Mouse (Mus musculus) stomach, postnatal 0 days (tissue): Measurements from ENCODE around the gene Hbq1b. TPM values are rescaled to one million over a fixed set of nuclear protein-coding genes. Genes with fewer than 3 reads are reported as not detected.

Source experiments
- ATAC-seq: fragments of 200-750 bp; cut with Nextera tagmentation; 2 replicates; pipeline ENCODE4 v1.8.0; 2017; ENCODE audit not compliant: low FRiP score, low TSS enrichment
- DNase-seq: peaks from one replicate; pipeline ENCODE4 v3.0.0-alpha.2; 2016; ENCODE audit warnings: low spot score
- H3K27ac ChIP-seq: fragments of 300-500 bp; sonication (generic); replicated peaks from 2 replicates; pipeline ENCODE4 v1.5.1; 2014; ENCODE audit warnings: mild to moderate bottlenecking, control low read depth
- H3K27me3 ChIP-seq: fragments of 300-500 bp; sonication (generic); 2 replicates; pipeline ENCODE4 v1.6.1; 2014; ENCODE audit warnings: low read length; ENCODE audit not compliant: control insufficient read depth, insufficient read depth
- H3K36me3 ChIP-seq: fragments of 300-500 bp; sonication (generic); 2 replicates; pipeline ENCODE4 v1.6.1; 2014; ENCODE audit warnings: low read length, mixed read lengths; ENCODE audit not compliant: control insufficient read depth, insufficient read depth
- H3K4me1 ChIP-seq: fragments of 300-500 bp; sonication (generic); replicated peaks from 2 replicates; pipeline ENCODE4 v1.6.1; 2014; ENCODE audit warnings: antibody characterized with exemption; ENCODE audit not compliant: control insufficient read depth, insufficient read depth
- H3K4me2 ChIP-seq: fragments of 300-500 bp; sonication (generic); replicated peaks from 2 replicates; pipeline ENCODE4 v1.6.1; 2014; ENCODE audit warnings: low read depth, mild to moderate bottlenecking, control low read depth, moderate library complexity
- H3K4me3 ChIP-seq: fragments of 300-500 bp; sonication (generic); 2 replicates; pipeline ENCODE4 v1.5.1; 2014; ENCODE audit warnings: low read depth, low read length, control low read depth
- H3K9ac ChIP-seq: fragments of 300-500 bp; sonication (generic); 2 replicates; pipeline ENCODE4 v1.6.1; 2014; ENCODE audit warnings: mild to moderate bottlenecking, low read length, control low read depth, mixed read lengths
- H3K9me3 ChIP-seq: fragments of 300-500 bp; sonication (generic); 2 replicates; pipeline ENCODE4 v1.6.1; 2016; ENCODE audit warnings: low read length; ENCODE audit not compliant: control insufficient read depth
- CTCF ChIP-seq: IDR thresholded peaks from 2 replicates; pipeline ENCODE4 v1.5.1; 2016; ENCODE audit warnings: antibody characterized with exemption, low read depth, mild to moderate bottlenecking, moderate library complexity
- EP300 ChIP-seq: optimal IDR thresholded peaks from 2 replicates; pipeline ENCODE3; 2016; ENCODE audit warnings: antibody characterized with exemption
- WGBS: fragments of 180-500 bp; shearing (Covaris S2); extraction: QIAGEN DNeasy Blood & Tissue Kit; methylation state at CpG from one replicate; pipeline ENCODE4 v1.1.7; 2014; 5-methylcytosine and 5-hydroxymethylcytosine counted together
- polyA plus RNA-seq: library from polyadenylated mRNA; unstranded; fragments of >200 nt; fragmentation: Nextera tagmentation; extraction: Ambion mirVana; gene quantifications from 2 replicates; pipeline ENCODE4 v1.2.1, GENCODE M21; 2015

Hbq1b gene
- polyA plus RNA-seq, 1 experiment from 2014 or later: 0.18 TPM

GRCm38 (mm10) chr11:32265117-32265738 is 21.5 kb upstream of the Hbq1b start:
- Histone ChIP-seq H3K27ac (no peak overlapping the region), H3K9ac (no peak overlapping the region), H3K4me2 (no peak overlapping the region), H3K27me3 (no peaks in the 10 kb centered on the region), H3K9me3 (no peaks in the 10 kb centered on the region), H3K4me3 (no peak overlapping the region), H3K36me3 (0 out of 2 replicates have a peak, but pooled peaks cover 1% of the 10 kb centered on the region), H3K4me1 (peaks cover 3% of the 10 kb centered on the region; the same call in 1 of the 2 replicates)
- TF ChIP-seq CTCF: no peak
- TF ChIP-seq EP300: no peak
- ATAC-seq (no peak), DNase-seq (no peak)
- WGBS: 91% methylated on average over 3 of the region's 3 CpGs

- Histone ChIP-seq H3K27me3 (no peaks in the 10 kb centered on the region), H3K4me3 (no peak overlapping the region), H3K9me3 (no peaks in the 10 kb centered on the region), H3K4me1 (peaks cover 3% of the 10 kb centered on the region; the same call in 1 of the 2 replicates), H3K27ac (no peak overlapping the region), H3K36me3 (no peaks in the 10 kb centered on the region), H3K9ac (no peak overlapping the region), H3K4me2 (no peak overlapping the region)
- ATAC-seq (no peak), DNase-seq (no peak)
- 88% methylated on average over 6 of the region's 6 CpGs for WGBS
- TF ChIP-seq EP300: no peak
- TF ChIP-seq CTCF: no peak
Measured at GRCm38 (mm10) chr11:32266194-32266593, 20.6 kb upstream of the Hbq1b start.

GRCm38 (mm10) chr11:32266776-32267175 is 20.0 kb upstream of the Hbq1b start:
- TF ChIP-seq EP300 (no peak), CTCF (no peak)
- ATAC-seq (no peak), DNase-seq (no peak)
- H3K4me1 ChIP-seq: peaks cover 3% of the 10 kb centered on the region; the same call in 1 of the 2 replicates
- peak overlapping the region; percentile 95 for H3K9ac ChIP-seq
- H3K4me2 ChIP-seq: peak overlapping the region; percentile 74
- H3K9me3 ChIP-seq: no peaks in the 10 kb centered on the region
- 13% methylated on average over 6 of the region's 6 CpGs for WGBS
- H3K36me3 ChIP-seq: no peaks in the 10 kb centered on the region
- peak overlapping the region; percentile 81 for H3K4me3 ChIP-seq
- peak overlapping the region; percentile 95 for H3K27ac ChIP-seq
- H3K27me3 ChIP-seq: no peaks in the 10 kb centered on the region

- Histone ChIP-seq H3K9me3 (no peaks in the 10 kb centered on the region), H3K4me3 (peak within 1 kb of the TSS; percentile 81), H3K4me2 (peak within 1 kb of the TSS; percentile 74), H3K36me3 (no peaks in the 10 kb centered on the region), H3K27me3 (no peaks in the 10 kb centered on the region), H3K4me1 (peaks cover 3% of the 10 kb centered on the region; the same call in 1 of the 2 replicates), H3K27ac (peak within 1 kb of the TSS; percentile 95), H3K9ac (peak within 1 kb of the TSS; percentile 95)
- DNase-seq: peak; percentile 96
- under 1% methylated on average over 54 of the region's 54 CpGs for WGBS
- TF ChIP-seq EP300 (peak; percentile 96), CTCF (no peak)
- ATAC-seq: peak; percentile 99
Measured at GRCm38 (mm10) chr11:32267188-32267884, 19.4 kb upstream of the Hbq1b start, which contains the start of gene Nprl3. Gene Nprl3 (minus strand): TSS chr11:32267707.

- no peak for DNase-seq
- Histone ChIP-seq H3K27me3 (no peaks in the 10 kb centered on the region), H3K4me2 (peak overlapping the region; percentile 74), H3K9me3 (no peaks in the 10 kb centered on the region), H3K36me3 (no peaks in the 10 kb centered on the region), H3K4me1 (peaks cover 3% of the 10 kb centered on the region; the same call in 1 of the 2 replicates), H3K9ac (peak overlapping the region; percentile 95), H3K4me3 (peak overlapping the region; percentile 81), H3K27ac (peak overlapping the region; percentile 95)
- 28% methylated on average over 5 of the region's 5 CpGs for WGBS
- ATAC-seq: 0 out of 2 replicates have a peak, but pooled peaks have one; percentile 24
- TF ChIP-seq CTCF: no peak
- TF ChIP-seq EP300: no peak
Measured at GRCm38 (mm10) chr11:32267964-32268363, 18.8 kb upstream of the Hbq1b start.

GRCm38 (mm10) chr11:32268952-32269351 is 17.8 kb upstream of the Hbq1b start:
- H3K36me3 ChIP-seq: no peaks in the 10 kb centered on the region
- ATAC-seq (no peak), DNase-seq (no peak)
- 77% methylated on average over 5 of the region's 5 CpGs for WGBS
- no peaks in the 10 kb centered on the region for H3K27me3 ChIP-seq
- no peak overlapping the region for H3K9ac ChIP-seq
- peaks cover 3% of the 10 kb centered on the region; the same call in 1 of the 2 replicates for H3K4me1 ChIP-seq
- no peak overlapping the region for H3K27ac ChIP-seq
- no peaks in the 10 kb centered on the region for H3K9me3 ChIP-seq
- TF ChIP-seq EP300 (no peak), CTCF (no peak)
- H3K4me3 ChIP-seq: no peak overlapping the region
- H3K4me2 ChIP-seq: no peak overlapping the region
